Mouse (Mus musculus): ENCODE measurements around the gene Kcnma1.

DNA sequence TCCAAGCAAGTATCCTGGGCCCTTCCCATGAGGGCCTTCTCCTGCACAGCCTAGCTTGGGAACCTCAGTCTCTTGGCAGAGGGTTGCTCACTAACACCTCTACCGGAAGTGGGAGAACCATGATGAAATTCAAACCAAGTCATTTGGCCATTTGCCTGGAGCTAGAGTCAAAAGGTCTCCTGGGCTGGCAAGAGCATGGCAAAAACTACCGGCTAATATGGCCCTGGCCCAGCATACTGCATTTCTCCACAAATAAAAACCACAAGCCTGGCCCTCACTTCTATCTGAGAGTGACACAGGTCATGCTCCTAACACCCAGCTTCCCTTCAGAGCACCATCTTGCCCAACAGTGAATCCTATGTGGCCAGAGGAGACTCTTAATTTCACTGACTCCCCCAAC, 159.3 kb downstream of the Kcnma1 start:
- TF ChIP-seq POLR2A (IDR thresholded peaks at IDR 0.05; ENCODE audit: control insufficient read depth, extremely low read depth, insufficient read depth, low read length, poor library complexity) (no peak), CTCF (IDR thresholded peaks at IDR 0.05; ENCODE audit: borderline replicate concordance, control insufficient read depth, extremely low read depth, insufficient read depth, low read length, poor library complexity) (no peak)
